Mouse (Mus musculus) brain, embryonic 14.5 days (tissue): Measurements from ENCODE around the gene Neurod2. TPM values are rescaled to one million over a fixed set of nuclear protein-coding genes. Genes with fewer than 3 reads are reported as not detected.

Source experiments
- DNase-seq: peaks from one replicate; pipeline ENCODE4 v3.0.0-alpha.2; 2011; ENCODE audit warnings: low read depth
- CTCF ChIP-seq: fragments of 200-500 bp; IDR thresholded peaks from 2 replicates; pipeline ENCODE4 v1.5.1; 2012; ENCODE audit warnings: inconsistent platforms, mild to moderate bottlenecking, moderate library complexity, borderline replicate concordance; ENCODE audit not compliant: insufficient read depth, insufficient read length; ENCODE audit errors: extremely low read depth
- POLR2A ChIP-seq: fragments of 200-500 bp; IDR thresholded peaks from 2 replicates; pipeline ENCODE4 v1.6.1; 2012; ENCODE audit warnings: mild to moderate bottlenecking, inconsistent platforms, borderline replicate concordance; ENCODE audit not compliant: poor library complexity, insufficient read depth, insufficient read length, severe bottlenecking; ENCODE audit errors: extremely low read depth
- polyA plus RNA-seq: library from polyadenylated mRNA; depleted of rRNA; stranded (reverse); fragments of >200 nt; gene quantifications from 2 replicates; pipeline ENCODE4 v1.2.3, GENCODE M21; 2012; rRNA removed

Gene Neurod2
- polyA plus RNA-seq, 1 experiment = 52.0 TPM

DNA sequence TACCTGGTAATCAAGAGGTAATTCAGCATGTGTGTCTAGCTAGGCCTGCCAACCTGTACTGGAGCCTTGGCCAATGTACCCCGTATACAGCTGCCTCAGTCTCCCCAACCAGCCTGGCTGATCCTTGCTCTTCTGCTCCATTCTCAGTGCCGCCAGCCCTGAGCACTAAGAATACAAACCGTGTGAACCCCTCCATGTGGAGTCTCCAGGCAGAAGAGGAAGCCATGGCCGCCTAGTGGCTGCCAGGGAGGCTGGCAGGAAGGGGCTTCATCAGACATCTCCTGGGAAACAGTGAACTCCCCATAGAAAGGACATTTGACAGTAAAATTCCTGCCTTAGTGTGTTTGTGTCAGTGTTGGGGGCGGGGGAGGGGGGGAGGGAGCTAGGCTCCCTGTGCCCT lies 33.2 kb downstream of the Neurod2 start:
- DNase-seq = peak; percentile 85
- TF ChIP-seq CTCF (peak; percentile 94), POLR2A (no peak)

DNA sequence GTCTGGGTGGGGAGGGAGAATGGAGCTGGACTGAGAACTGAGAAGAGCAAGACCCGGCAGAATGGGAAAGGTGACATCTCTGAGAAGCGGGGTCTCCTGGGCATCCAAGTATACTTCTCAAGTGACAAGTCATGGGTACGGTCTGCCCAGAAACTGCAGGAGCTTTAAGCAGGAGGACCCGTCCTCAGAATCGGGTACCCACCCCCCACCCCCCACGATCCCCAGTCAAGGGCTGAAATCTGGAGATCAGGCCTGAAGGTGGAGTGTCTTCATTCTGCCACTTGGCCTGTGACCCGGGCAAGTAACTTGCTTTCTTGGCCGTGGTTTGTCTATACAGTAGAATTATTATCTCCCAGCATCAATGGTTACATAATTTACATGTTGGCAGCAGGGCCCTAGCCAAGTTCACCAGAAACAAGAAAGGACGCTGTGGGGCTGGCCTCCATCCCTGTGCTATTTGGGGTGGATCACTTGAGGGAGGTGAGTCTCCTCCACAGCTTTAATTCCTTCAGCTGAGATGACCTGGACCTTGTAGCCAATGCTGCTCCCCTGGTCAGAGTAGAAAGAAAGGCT lies 34.3 kb downstream of the Neurod2 start:
- TF ChIP-seq POLR2A (no peak), CTCF (no peak)
- no peak for DNase-seq

DNA sequence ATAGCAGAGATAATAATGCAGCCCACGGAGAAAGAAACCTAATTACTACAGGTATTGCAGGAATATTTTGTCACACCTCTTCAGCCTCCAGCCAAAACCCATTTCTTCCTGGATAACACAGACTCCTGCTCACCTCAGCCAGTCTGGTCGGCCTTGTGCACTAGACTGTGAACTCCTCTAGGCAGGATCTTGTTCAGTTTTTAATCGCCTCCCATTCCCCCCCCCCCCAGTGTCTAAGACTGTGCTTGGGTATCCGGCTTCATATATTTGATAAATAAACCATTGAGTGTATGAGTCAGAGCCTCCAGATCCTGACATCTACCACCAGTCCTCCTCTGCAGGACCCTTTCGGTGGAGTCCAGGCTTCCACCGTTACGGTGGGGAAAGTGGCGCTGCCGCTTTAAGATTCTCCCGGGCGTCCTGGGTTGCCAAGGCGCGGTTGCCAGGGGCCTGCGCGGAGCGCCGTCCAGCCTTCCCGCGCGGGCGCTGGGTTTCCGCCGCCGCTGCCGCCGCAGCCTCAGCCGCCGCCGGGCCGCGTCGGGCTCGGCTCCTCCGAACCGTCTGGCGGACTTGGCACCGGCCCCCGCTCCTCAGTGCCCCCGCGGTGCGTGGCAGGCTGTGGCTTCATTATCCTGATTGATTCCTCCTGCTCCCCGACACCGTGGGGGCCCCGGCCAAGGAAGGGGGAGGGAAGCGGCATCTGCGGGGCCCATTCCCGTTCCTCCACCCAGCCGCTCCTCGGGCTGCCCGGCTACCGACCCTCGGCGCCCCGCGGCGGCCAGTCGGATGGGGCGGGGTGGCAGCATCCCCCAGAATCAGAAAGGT lies 35.0 kb downstream of the Neurod2 start:
- DNase-seq = peak; percentile 90
- TF ChIP-seq POLR2A = peak; percentile 69
- TF ChIP-seq CTCF = no peak

DNA sequence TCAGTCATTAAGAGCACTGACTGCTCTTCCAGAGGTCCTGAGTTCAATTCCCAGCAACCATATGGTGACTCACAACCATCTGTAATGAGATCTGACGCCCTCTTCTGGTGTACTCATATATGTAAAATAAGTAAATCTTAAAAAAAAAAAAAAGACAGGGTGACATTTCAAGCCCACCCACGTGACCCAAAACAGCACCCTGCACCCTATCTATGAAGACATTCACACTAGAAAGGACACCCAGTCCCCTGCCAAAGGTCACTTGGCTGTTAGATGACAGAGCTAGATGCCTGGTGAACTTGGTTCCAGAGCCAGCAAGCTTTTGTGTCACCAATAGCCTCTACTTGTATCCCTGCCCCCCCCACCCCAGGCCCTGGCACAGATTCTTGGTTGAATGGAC lies 36.4 kb downstream of the Neurod2 start:
- TF ChIP-seq POLR2A (no peak), CTCF (no peak)
- DNase-seq = no peak

DNA sequence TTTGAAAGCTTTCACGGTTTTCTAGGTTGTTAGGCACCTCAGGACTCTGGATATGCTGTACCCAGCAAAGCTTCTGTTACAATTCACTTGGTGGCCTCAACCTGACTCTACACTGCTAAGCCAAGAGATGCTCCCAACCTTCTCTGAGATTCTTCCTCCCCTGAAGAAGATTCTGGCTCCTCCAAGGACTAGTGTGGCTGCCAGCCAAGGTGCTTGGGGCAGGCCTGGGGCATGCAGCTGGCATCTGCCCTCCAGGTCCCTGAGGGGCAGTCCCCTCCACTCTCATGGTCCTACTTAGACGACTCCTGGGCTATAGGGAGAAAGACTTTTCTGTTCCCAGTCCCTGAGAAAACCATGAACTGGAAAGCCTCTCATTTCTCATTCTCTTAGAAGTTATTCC lies 38.5 kb downstream of the Neurod2 start:
- no peak for DNase-seq
- no peak for TF ChIP-seq CTCF
- TF ChIP-seq POLR2A = no peak

DNA sequence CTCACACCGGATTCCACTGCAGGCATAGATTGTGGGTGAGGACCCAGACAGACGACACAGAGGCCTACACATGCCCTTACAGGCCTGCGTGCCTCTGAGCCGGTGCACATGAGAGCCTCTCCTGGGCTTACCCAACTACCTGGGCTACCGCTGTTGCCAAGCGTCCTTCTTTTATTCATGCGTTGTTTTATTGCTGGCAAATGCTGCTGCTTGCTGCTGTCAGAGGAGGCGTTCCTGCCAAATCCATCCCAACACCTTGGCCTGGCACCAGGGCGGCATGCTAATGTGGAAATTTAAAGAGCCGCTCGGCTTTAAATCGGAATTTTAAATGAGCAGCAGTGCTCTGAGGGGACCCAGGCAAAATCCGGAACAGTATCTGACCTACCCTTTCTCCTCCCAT lies 39.6 kb downstream of the Neurod2 start:
- TF ChIP-seq POLR2A (no peak), CTCF (no peak)
- peak; percentile 94 for DNase-seq

DNA sequence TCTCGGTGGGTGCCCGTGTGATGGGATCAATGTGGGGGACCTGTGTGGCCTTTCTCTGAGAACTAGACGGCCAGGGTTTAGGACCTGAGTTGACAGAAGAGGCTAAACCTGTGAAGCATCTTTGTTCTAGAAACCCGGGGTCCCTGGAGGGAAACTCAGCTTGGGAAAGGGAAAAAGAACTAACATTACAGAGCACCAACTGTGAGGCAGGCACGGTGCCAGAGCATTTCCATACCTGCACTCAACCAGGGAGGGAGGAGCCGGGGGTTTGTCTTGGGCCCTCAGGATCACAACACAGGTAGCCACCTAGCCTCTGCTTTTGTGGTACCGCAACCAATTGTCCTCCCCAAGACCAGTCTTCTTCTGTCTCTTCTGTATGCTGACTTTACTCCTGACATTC lies 41.5 kb downstream of the Neurod2 start:
- peak; percentile 71 for DNase-seq
- TF ChIP-seq CTCF = no peak
- no peak for TF ChIP-seq POLR2A

DNA sequence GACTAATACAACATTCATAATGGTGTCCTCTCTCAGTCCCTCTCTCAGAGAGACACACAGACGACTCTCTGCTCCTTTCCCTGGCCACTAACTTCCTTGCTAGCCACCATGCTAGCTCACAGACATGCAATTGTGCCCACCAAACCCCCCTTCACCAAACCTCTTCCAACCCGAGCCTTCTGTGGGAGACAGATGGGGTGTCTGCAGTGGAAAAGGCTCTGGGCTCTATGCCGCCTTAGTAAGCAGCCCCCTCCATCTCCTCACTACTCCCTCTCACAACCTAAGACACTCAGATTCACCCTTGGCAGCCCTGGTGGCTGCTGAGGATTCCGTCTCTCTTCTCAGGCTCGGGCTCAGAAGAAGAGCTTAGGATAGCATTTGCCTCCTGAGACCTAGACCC lies 41.9 kb downstream of the Neurod2 start:
- peak; percentile 89 for DNase-seq
- TF ChIP-seq CTCF (no peak), POLR2A (no peak)

DNA sequence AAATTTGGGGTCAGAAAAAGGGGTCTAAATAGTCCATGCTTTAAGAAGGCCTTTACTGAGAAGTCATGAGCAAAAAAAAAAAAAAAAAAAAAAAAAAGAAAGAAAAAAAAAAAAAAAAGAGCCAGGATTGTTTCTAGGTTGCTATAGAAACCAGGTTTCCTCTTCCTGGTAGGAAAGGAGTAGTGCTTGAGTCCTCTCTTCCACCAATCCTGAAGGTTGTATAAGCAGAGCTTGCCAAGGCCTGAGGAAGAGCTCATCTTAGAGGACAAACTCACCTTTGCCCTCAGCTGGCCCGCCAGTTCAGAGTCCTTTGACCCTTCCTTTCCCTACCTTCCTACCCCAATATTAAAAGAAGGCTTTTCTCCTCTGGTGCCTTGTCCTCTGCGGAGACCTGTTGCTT lies 44.1 kb downstream of the Neurod2 start:
- no peak for DNase-seq
- TF ChIP-seq CTCF = no peak

DNA sequence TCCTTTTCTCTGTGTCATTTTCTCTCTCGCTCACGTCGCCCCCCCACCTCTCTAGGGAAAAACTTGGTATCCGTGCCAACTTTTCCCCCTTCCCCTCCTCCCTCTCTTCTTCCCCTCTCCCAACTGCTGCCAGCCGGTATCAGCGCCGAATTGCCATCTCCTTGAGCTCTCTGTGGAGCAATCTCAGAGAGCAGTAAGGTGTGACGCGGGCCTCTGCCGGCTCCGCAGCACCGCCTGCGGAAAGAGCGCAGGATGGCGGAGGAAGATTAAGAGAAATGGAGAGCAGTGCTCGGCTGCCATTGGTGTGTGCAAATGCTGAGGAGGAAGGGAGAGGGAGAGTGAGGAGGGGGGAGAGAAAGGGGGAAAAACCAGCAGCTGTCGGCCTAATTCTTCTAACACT lies 45.2 kb downstream of the Neurod2 start:
- TF ChIP-seq CTCF (peak; percentile 24; the same call in 1 of the 2 replicates), POLR2A (no peak)
- peak; percentile 96 for DNase-seq

DNA sequence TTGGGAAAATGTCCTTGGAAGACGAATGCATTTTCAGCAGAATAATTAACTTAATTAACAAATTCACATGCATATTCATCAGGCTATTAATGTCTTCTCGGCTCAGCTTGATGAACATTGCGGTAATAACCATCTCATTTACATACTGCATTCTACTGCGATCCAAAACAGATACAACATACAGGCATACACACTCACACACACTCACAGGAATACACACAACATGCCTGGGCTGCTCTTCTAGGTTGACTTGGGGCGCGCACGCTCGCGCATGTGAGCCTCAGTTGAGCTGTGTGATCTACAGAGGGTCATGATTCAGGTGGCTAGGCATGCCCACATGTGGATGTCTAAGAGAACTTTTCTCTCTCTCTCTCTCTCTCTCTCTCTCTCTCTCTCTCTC lies 45.7 kb downstream of the Neurod2 start:
- TF ChIP-seq POLR2A = no peak
- TF ChIP-seq CTCF = no peak
- DNase-seq = peak; percentile 93

Other genes with a start within 250 kb of the Neurod2 start
- 28.3 and 30.2 TPM in 2 replicates for gene Fbxl20, start 179.2 kb downstream of the Neurod2 start, polyA plus RNA-seq
- 30.4 and 33.2 TPM in 2 replicates for gene Med1, start 136.4 kb downstream of the Neurod2 start, polyA plus RNA-seq
- gene Cdk12, start 126.6 kb downstream of the Neurod2 start, polyA plus RNA-seq = 21.7 and 26.2 TPM in 2 replicates
- 6.9 and 18.2 TPM in 2 replicates for gene Ppp1r1b, start 18.8 kb upstream of the Neurod2 start, polyA plus RNA-seq
- gene Stard3, start 28.7 kb upstream of the Neurod2 start, polyA plus RNA-seq = 66.1 and 124 TPM in 2 replicates
- gene Tcap, start 54.2 kb upstream of the Neurod2 start, polyA plus RNA-seq = 0.38 and 0.48 TPM in 2 replicates
- 0.88 and 1.6 TPM in 2 replicates for gene Pnmt, start 56.8 kb upstream of the Neurod2 start, polyA plus RNA-seq
- gene Pgap3, start 70.8 kb upstream of the Neurod2 start, polyA plus RNA-seq = 12.0 and 16.9 TPM in 2 replicates
- gene Erbb2, start 82.8 kb upstream of the Neurod2 start, polyA plus RNA-seq = 7.4 and 10.4 TPM in 2 replicates
- 130 and 147 TPM in 2 replicates for gene Mien1, start 109.3 kb upstream of the Neurod2 start, polyA plus RNA-seq
- gene Grb7, start 116.7 kb upstream of the Neurod2 start, polyA plus RNA-seq = 0.83 and 1.0 TPM in 2 replicates
- gene Ikzf3, start 216.4 kb upstream of the Neurod2 start, polyA plus RNA-seq = 0.07 and 0.20 TPM in 2 replicates
- gene Zpbp2, start 221.4 kb upstream of the Neurod2 start, polyA plus RNA-seq = 0.06 and 0.30 TPM in 2 replicates